23 mouse cellular contexts compared by ENCODE assay signal in the genomic region with DNA sequence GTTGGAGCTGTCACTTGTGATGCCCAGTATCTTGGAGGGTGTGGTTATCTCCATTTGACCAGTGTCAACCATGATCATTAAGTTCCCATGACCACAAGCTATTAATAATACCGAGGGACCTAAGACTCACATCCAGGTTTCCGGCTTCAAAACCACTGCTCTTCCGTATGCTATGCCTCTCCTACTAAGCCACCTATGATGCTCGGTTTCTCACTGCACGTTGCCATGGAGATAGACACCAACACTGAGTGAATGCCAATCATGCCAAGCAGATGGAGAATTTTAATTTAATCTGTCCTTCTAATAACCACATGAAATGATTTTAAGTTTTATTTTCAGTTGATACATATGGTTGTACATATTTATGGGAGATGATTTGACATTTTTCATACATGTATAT.
DNase-seq lines count a peak whose midpoint lies in the region; ATAC-seq lines count a peak whose summit lies in the region.
"Had no signal": no experiment of that assay in that cellular context is flagged by ENCODE, and none has a peak within 500 bp of the region (broad histone marks: within the 10 kb centered on the region; RNA-seq: fewer than 3 reads in every experiment).

No protein-coding gene starts in this region.

- H3K27ac ChIP-seq in forebrain, embryonic 13.5 days, result no peak overlapping the region
- no peak overlapping the region for H3K27ac ChIP-seq in forebrain, embryonic 11.5 days (ENCODE audit: low read depth, low read length)
- H3K27ac ChIP-seq: embryonic facial prominence, embryonic 10.5 days; gastrocnemius, adult 2 months; heart, embryonic 10.5 days; limb, embryonic 13.5 days; liver, embryonic 13.5 days had no signal

- H3K4me2 ChIP-seq in forebrain, embryonic 13.5 days, result no peak overlapping the region
- no peak overlapping the region for H3K4me2 ChIP-seq in forebrain, embryonic 11.5 days (ENCODE audit: low read depth, low read length, severe bottlenecking)
- H3K4me2 ChIP-seq: limb, embryonic 13.5 days; liver, embryonic 13.5 days had no signal

- no peaks in the 10 kb centered on the region for H3K27me3 ChIP-seq in forebrain, embryonic 13.5 days
- no peaks in the 10 kb centered on the region for H3K27me3 ChIP-seq in forebrain, embryonic 11.5 days (ENCODE audit: control insufficient read depth, insufficient read depth, low read length)
- H3K27me3 ChIP-seq: limb, embryonic 13.5 days; liver, embryonic 13.5 days; megakaryocyte, embryonic 14.5 days had no signal

- no peaks in the 10 kb centered on the region for H3K36me3 ChIP-seq in forebrain, embryonic 13.5 days (ENCODE audit: poor library complexity, severe bottlenecking)
- H3K36me3 ChIP-seq in forebrain, embryonic 11.5 days (ENCODE audit: control insufficient read depth, insufficient read depth, low read length), result no peaks in the 10 kb centered on the region
- H3K36me3 ChIP-seq: embryonic facial prominence, embryonic 10.5 days; heart, embryonic 10.5 days; limb, embryonic 13.5 days; liver, embryonic 13.5 days had no signal

- no peak for DNase-seq in forebrain, embryonic 11.5 days (ENCODE audit: low spot score)
- peak; percentile 23 for DNase-seq in layer of hippocampus, adult 11-12 months (ENCODE audit: low spot score)
- no peak for DNase-seq in layer of hippocampus, postnatal 25 days (ENCODE audit: extremely low spot score in 1 of 2, low spot score in 1 of 2)
- peak; percentile 82 for DNase-seq in 416B (ENCODE audit: low read depth)
- peak; percentile 40 for DNase-seq in layer of hippocampus, adult 9-10 months (ENCODE audit: low spot score)
- no peak for DNase-seq in cerebellum, postnatal 36 days
- DNase-seq in liver, result no peak
- DNase-seq: adrenal gland, postnatal 10 days; cerebellum, adult 9-11 months; gastrocnemius, adult 2 months; heart, postnatal 4 days; kidney, postnatal 36 days; liver, embryonic 13.5 days; lung, adult 2 months; lung, postnatal 14 days; right cerebral cortex, postnatal 14 days; thymus, postnatal 14 days had no signal

- WGBS in forebrain, embryonic 13.5 days, result 88% methylated on average over 5 of the region's 5 CpGs
- 89% methylated on average over 5 of the region's 5 CpGs for WGBS in forebrain, embryonic 11.5 days

- no peak overlapping the region for H3K9ac ChIP-seq in forebrain, embryonic 13.5 days
- no peak overlapping the region for H3K9ac ChIP-seq in forebrain, embryonic 11.5 days (ENCODE audit: low read length)
- H3K9ac ChIP-seq: limb, embryonic 13.5 days; liver, embryonic 13.5 days had no signal

- peak; percentile 89 for ATAC-seq in forebrain, embryonic 13.5 days
- no peak for ATAC-seq in forebrain, embryonic 11.5 days (replicated peaks; ENCODE audit: low FRiP score)
- ATAC-seq: intestine, postnatal 0 days had no signal

- no peaks in the 10 kb centered on the region for H3K4me1 ChIP-seq in forebrain, embryonic 13.5 days
- no peaks in the 10 kb centered on the region for H3K4me1 ChIP-seq in forebrain, embryonic 11.5 days (replicated peaks; ENCODE audit: control insufficient read depth, insufficient read depth, low read length)
- H3K4me1 ChIP-seq: heart, embryonic 10.5 days; liver, embryonic 13.5 days had no signal

- no peak overlapping the region for H3K4me3 ChIP-seq in forebrain, embryonic 13.5 days
- H3K4me3 ChIP-seq in forebrain, embryonic 11.5 days (ENCODE audit: low read depth, low read length), result no peak overlapping the region
- H3K4me3 ChIP-seq: embryonic facial prominence, embryonic 10.5 days; gastrocnemius, adult 2 months; heart, embryonic 10.5 days; limb, embryonic 13.5 days; liver, embryonic 13.5 days; megakaryocyte, embryonic 14.5 days had no signal

- H3K9me3 ChIP-seq in forebrain, embryonic 13.5 days (replicated peaks), result no peaks in the 10 kb centered on the region
- no peaks in the 10 kb centered on the region for H3K9me3 ChIP-seq in forebrain, embryonic 11.5 days (ENCODE audit: control insufficient read depth, low read length)
- H3K9me3 ChIP-seq: embryonic facial prominence, embryonic 10.5 days; heart, embryonic 10.5 days; limb, embryonic 13.5 days; liver, embryonic 13.5 days had no signal

Comparison
In these comparisons a context has a peak if more than half of its experiments do, and no peak if none do; other contexts are left out.
1. DNase-seq: peak in layer of hippocampus, adult 11-12 months (single experiment), 416B (single experiment) and layer of hippocampus, adult 9-10 months (single experiment); none in forebrain, embryonic 11.5 days (single experiment), layer of hippocampus, postnatal 25 days (0 of 2), cerebellum, postnatal 36 days (0 of 2) and liver (single experiment).